Mouse (Mus musculus) liver, postnatal 0 days (tissue): Measurements from ENCODE around the gene Ubxn10. TPM values are rescaled to one million over a fixed set of nuclear protein-coding genes. Genes with fewer than 3 reads are reported as not detected.

Experiments
- ATAC-seq: fragments of 200-750 bp; cut with Nextera tagmentation; 2 replicates; pipeline ENCODE4 v1.8.0; 2017; ENCODE audit warnings: mild to moderate bottlenecking, moderate library complexity
- DNase-seq: peaks from one replicate; pipeline ENCODE4 v3.0.0-alpha.2; 2016
- H3K27ac ChIP-seq: fragments of 300-500 bp; sonication (generic); 2 replicates; pipeline ENCODE4 v1.5.1; 2014; ENCODE audit warnings: antibody characterized with exemption, moderate library complexity, mild to moderate bottlenecking, low read depth
- H3K27me3 ChIP-seq: fragments of 300-500 bp; sonication (generic); 2 replicates; pipeline ENCODE4 v1.6.1; 2014; ENCODE audit warnings: low read length, control low read depth, mixed read lengths; ENCODE audit not compliant: insufficient read depth
- H3K36me3 ChIP-seq: fragments of 300-500 bp; sonication (generic); replicated peaks from 2 replicates; pipeline ENCODE4 v1.6.1; 2014; ENCODE audit warnings: mild to moderate bottlenecking, control low read depth, low read length, moderate library complexity, mixed read lengths; ENCODE audit not compliant: insufficient read depth
- H3K4me1 ChIP-seq: fragments of 300-500 bp; sonication (generic); 2 replicates; pipeline ENCODE4 v1.6.1; 2014; ENCODE audit warnings: antibody characterized with exemption, mild to moderate bottlenecking, control low read depth; ENCODE audit not compliant: insufficient read depth
- H3K4me2 ChIP-seq: fragments of 300-500 bp; sonication (generic); 2 replicates; pipeline ENCODE4 v1.6.1; 2014; ENCODE audit warnings: low read depth, mild to moderate bottlenecking, low read length, moderate library complexity, mixed read lengths
- H3K4me3 ChIP-seq: fragments of 300-500 bp; sonication (generic); 2 replicates; pipeline ENCODE4 v1.5.1; 2014; ENCODE audit warnings: low read depth, low read length
- H3K9ac ChIP-seq: fragments of 300-500 bp; sonication (generic); replicated peaks from 2 replicates; pipeline ENCODE4 v1.6.1; 2014; ENCODE audit warnings: mild to moderate bottlenecking, moderate library complexity
- H3K9me3 ChIP-seq: fragments of 300-500 bp; sonication (generic); 2 replicates; pipeline ENCODE4 v1.6.1; 2016; ENCODE audit warnings: mild to moderate bottlenecking, control low read depth, low read length, mixed read lengths
- CTCF ChIP-seq: sonication (generic); IDR thresholded peaks from 2 replicates; pipeline ENCODE4 v1.5.1; 2016; ENCODE audit warnings: antibody characterized with exemption, low read depth
- EP300 ChIP-seq: IDR thresholded peaks from 2 replicates; pipeline ENCODE4 v1.6.1; 2016; ENCODE audit warnings: antibody characterized with exemption, low read depth, mild to moderate bottlenecking
- WGBS: fragments of 180-500 bp; shearing (Covaris S2); extraction: QIAGEN DNeasy Blood & Tissue Kit; methylation state at CpG from one replicate; pipeline ENCODE4 v1.1.7; 2014; ENCODE audit not compliant: insufficient replicate concordance; 5-methylcytosine and 5-hydroxymethylcytosine counted together
- polyA plus RNA-seq: library from polyadenylated mRNA; unstranded; fragments of >200 nt; fragmentation: Nextera tagmentation; extraction: Ambion mirVana; gene quantifications from 2 replicates; pipeline ENCODE4 v1.2.1, GENCODE M21; 2015

The Ubxn10 gene
- polyA plus RNA-seq, 1 experiment from 2014 or later, result 0.05 TPM

- Histone ChIP-seq H3K4me3 (no peak overlapping the region), H3K27ac (no peak overlapping the region), H3K27me3 (no peaks in the 10 kb centered on the region), H3K4me2 (no peak overlapping the region), H3K4me1 (no peaks in the 10 kb centered on the region), H3K9me3 (no peaks in the 10 kb centered on the region), H3K9ac (no peak overlapping the region), H3K36me3 (no peaks in the 10 kb centered on the region)
- ATAC-seq (no peak), DNase-seq (no peak)
- WGBS, result 21% methylated on average over 16 of the region's 16 CpGs
- TF ChIP-seq CTCF, result no peak
- TF ChIP-seq EP300, result no peak
Measured at GRCm38 (mm10) chr4:138677579-138677978, 59.4 kb downstream of the Ubxn10 start.

DNA sequence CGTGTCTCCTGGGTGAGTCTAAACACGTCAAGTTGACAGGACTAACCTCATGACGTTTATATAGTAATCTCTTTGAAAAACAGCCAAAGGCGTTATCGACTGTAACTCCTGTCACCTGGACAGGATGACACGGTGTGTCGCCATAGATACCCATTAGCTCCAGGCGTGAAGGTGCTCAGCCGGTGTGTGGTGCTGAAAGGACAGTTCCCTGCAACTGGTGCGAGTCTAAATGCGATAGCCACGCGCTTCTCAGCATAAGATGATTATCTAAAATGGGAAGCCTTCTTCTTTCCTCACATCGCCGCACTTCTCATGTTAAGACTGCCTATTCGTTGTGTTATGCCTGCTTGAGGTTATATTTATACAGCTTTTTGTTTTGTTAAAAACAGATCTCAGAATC lies 60.5 kb downstream of the Ubxn10 start:
- no peaks in the 10 kb centered on the region for H3K36me3 ChIP-seq
- no peak for TF ChIP-seq EP300
- TF ChIP-seq CTCF, result no peak
- ATAC-seq (no peak), DNase-seq (peak; percentile 46)
- no peaks in the 10 kb centered on the region for H3K27me3 ChIP-seq
- no peak overlapping the region for H3K4me2 ChIP-seq
- no peaks in the 10 kb centered on the region for H3K4me1 ChIP-seq
- H3K4me3 ChIP-seq, result no peak overlapping the region
- 12% methylated on average over 16 of the region's 16 CpGs for WGBS
- no peak overlapping the region for H3K27ac ChIP-seq
- H3K9ac ChIP-seq, result no peak overlapping the region
- no peaks in the 10 kb centered on the region for H3K9me3 ChIP-seq

GRCm38 (mm10) chr4:138672160-138672559 lies 64.8 kb downstream of the Ubxn10 start:
- H3K4me3 ChIP-seq, result no peak overlapping the region
- no peaks in the 10 kb centered on the region for H3K4me1 ChIP-seq
- H3K27me3 ChIP-seq, result no peaks in the 10 kb centered on the region
- H3K36me3 ChIP-seq, result no peaks in the 10 kb centered on the region
- H3K27ac ChIP-seq, result no peak overlapping the region
- WGBS, result 58% methylated on average over 4 of the region's 4 CpGs
- TF ChIP-seq EP300 (no peak), CTCF (no peak)
- H3K9me3 ChIP-seq, result no peaks in the 10 kb centered on the region
- H3K9ac ChIP-seq, result no peak overlapping the region
- ATAC-seq (no peak), DNase-seq (no peak)
- no peak overlapping the region for H3K4me2 ChIP-seq

- DNase-seq (no peak), ATAC-seq (no peak)
- Histone ChIP-seq H3K4me3 (no peak overlapping the region), H3K36me3 (no peaks in the 10 kb centered on the region), H3K27ac (no peak overlapping the region), H3K27me3 (no peaks in the 10 kb centered on the region), H3K9me3 (no peaks in the 10 kb centered on the region), H3K4me2 (no peak overlapping the region), H3K4me1 (no peaks in the 10 kb centered on the region), H3K9ac (no peak overlapping the region)
- TF ChIP-seq CTCF (no peak), EP300 (no peak)
- 63% methylated on average over 11 of the region's 11 CpGs for WGBS
Measured at GRCm38 (mm10) chr4:138670093-138670889, 66.7 kb downstream of the Ubxn10 start.

DNA sequence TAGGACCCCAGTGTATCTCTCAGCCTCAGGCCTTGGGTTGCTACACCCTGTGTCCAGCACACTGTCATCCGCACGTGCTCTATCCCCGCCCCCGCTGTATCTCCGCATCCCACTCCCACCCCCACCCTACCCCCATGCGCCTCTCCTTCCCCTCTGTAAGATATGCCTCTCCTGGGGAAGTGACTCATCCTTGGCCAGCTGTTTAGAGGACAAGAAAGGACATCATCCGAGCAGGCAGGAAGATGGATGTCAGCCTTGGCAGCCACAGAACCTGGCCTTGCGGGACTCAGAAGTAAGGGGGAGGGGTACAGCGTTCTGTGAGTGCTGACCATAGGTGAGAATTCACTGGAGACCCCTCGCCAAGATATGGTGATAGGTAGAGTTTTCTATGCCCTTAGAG lies 70.4 kb downstream of the Ubxn10 start:
- no peak for DNase-seq
- TF ChIP-seq CTCF (no peak), EP300 (no peak)
- Histone ChIP-seq H3K9me3 (no peaks in the 10 kb centered on the region), H3K9ac (no peak overlapping the region), H3K4me1 (no peaks in the 10 kb centered on the region), H3K36me3 (no peaks in the 10 kb centered on the region), H3K4me2 (no peak overlapping the region), H3K4me3 (no peak overlapping the region), H3K27ac (no peak overlapping the region), H3K27me3 (no peaks in the 10 kb centered on the region)
- no peak for ATAC-seq
- WGBS, result 51% methylated on average over 10 of the region's 10 CpGs

DNA sequence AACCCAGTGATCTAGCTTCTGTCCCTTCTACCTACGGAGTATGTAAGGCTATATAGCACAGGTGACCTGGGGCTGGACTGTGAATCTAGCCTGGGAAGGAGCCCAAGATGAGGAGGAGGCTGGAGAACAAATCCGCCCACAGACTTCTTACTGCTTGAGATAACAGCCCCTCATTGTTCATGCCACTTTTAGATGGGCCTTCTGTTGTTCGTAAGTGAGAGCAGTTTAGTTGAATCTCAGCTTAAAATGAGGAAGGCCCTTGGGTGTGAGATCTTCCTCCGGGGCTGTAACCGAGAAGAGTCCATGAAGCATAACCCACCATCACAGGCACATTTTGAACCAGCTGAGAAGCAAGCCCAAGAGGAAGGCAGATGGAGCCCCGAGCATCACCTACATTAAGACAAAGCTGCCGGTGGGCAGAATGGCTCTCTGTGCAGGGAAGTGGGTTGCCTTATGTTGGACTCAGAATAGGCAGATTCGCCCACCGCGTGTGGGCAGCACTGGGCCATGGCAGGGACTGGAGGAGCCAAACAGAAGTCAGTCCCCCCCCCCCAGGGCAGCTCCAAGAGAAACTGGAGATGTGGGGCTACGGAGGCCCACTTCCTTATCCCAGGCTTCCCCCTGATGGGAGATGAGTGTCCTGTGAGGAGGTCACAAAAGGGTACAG lies 76.9 kb downstream of the Ubxn10 start:
- no peaks in the 10 kb centered on the region for H3K9me3 ChIP-seq
- no peaks in the 10 kb centered on the region for H3K27me3 ChIP-seq
- H3K4me1 ChIP-seq, result no peaks in the 10 kb centered on the region
- no peak overlapping the region for H3K27ac ChIP-seq
- TF ChIP-seq EP300, result no peak
- no peak for TF ChIP-seq CTCF
- no peak for DNase-seq
- 75% methylated on average over 11 of the region's 11 CpGs for WGBS
- H3K9ac ChIP-seq, result no peak overlapping the region
- no peak overlapping the region for H3K4me2 ChIP-seq
- H3K4me3 ChIP-seq, result no peak overlapping the region
- no peaks in the 10 kb centered on the region for H3K36me3 ChIP-seq
- ATAC-seq, result no peak

Other genes with a start within 250 kb of the Ubxn10 start
- gene Vwa5b1, start 101.3 kb downstream of the Ubxn10 start, polyA plus RNA-seq, result not detected in 2 replicates
- not detected in 2 replicates for gene Pla2g2c, start 12.4 kb downstream of the Ubxn10 start, polyA plus RNA-seq
- not detected in 2 replicates for gene Pla2g2f, start 20.5 kb upstream of the Ubxn10 start, polyA plus RNA-seq
- gene Pla2g2d, start 38.6 kb upstream of the Ubxn10 start, polyA plus RNA-seq, result 0.05 and 0.06 TPM in 2 replicates
- gene Pla2g5, start 126.3 kb upstream of the Ubxn10 start, polyA plus RNA-seq, result not detected in 2 replicates
- not detected in 2 replicates for gene Gm13030, start 136.8 kb upstream of the Ubxn10 start, polyA plus RNA-seq
- gene Pla2g2e, start 140.8 kb upstream of the Ubxn10 start, polyA plus RNA-seq, result not detected in 2 replicates
- gene Otud3, start 176.8 kb upstream of the Ubxn10 start, polyA plus RNA-seq, result 1.2 and 1.5 TPM in 2 replicates
- gene Rnf186, start 229.9 kb upstream of the Ubxn10 start, polyA plus RNA-seq, result 0.17 and 0.36 TPM in 2 replicates
- 4.6 and 5.3 TPM in 2 replicates for gene Tmco4, start 235.7 kb upstream of the Ubxn10 start, polyA plus RNA-seq